In the genomic region with DNA sequence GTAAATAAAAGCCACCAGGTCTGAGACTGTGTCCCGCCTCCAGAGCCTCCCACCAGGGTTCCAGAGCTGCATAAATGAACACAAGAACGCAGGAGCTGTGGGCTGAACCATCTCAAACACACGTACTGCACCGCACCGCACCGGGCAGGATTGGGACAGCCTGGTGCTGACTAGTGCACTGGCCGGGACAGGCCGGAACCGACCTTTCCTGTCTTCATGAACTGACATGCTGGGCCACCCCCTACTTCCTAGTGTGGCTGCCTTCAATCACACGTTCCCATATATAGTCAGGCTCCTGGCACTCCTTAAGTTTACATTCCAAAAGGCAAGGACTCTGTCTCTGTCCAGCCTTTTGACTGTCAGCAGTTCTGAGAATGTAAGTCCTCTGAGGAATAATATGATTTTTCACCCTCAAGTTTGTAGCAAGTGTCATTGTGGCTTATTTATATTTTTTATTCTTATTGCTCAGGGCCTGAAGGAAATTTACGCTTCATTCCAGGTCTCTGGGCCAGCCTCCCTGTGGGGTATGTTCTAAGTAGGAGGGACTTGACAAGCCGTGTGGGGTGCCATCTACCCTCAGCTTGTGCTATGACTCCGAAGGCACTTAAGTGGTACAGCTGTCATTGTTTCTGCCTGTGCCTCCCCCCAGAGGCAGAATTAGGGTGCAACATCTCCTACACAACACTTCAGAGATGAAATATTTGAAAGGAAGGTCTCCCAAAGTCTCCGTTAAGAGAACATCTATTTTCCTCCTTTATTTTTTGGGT, we compare ENCODE assay signal across 8 mouse cellular contexts. TPM values are rescaled to one million over a fixed set of nuclear protein-coding genes. Genes with fewer than 3 reads are reported as not detected.
DNase-seq lines count a peak whose midpoint lies in the region; ATAC-seq lines count a peak whose summit lies in the region.

No protein-coding gene starts in this region.

- DNase-seq in right cerebral cortex, adult 18-20 months = peak; percentile 33
- no peak for DNase-seq in right cerebral cortex, postnatal 10 days (ENCODE audit: low spot score in 2 of 2)
- DNase-seq in heart, embryonic 10.5 days (ENCODE audit: low spot score) = no peak
- DNase-seq in MN1 (ENCODE audit: low spot score) = no peak
- no peak for DNase-seq in natural killer cell, adult 2 months (ENCODE audit: low spot score in 2 of 2)
- DNase-seq in cerebellum, adult 9-11 months = no peak

- H3K4me1 ChIP-seq in heart, embryonic 10.5 days = peaks cover 58% of the 10 kb centered on the region
- peaks cover 67% of the 10 kb centered on the region for H3K4me1 ChIP-seq in kidney, embryonic 15.5 days
- peaks cover 32% of the 10 kb centered on the region for H3K4me1 ChIP-seq in lung, embryonic 16.5 days (replicated peaks; ENCODE audit: control insufficient read depth, insufficient read depth, low read length)

- WGBS in heart, embryonic 10.5 days = 45% methylated on average over 14 of the region's 14 CpGs
- 47% methylated on average over 14 of the region's 14 CpGs for WGBS in kidney, embryonic 15.5 days
- 38% methylated on average over 14 of the region's 14 CpGs for WGBS in lung, embryonic 16.5 days

- H3K9ac ChIP-seq in kidney, embryonic 15.5 days = no peak overlapping the region
- no peak overlapping the region for H3K9ac ChIP-seq in lung, embryonic 16.5 days (ENCODE audit: low read length)

- peak; percentile 43 for ATAC-seq in kidney, embryonic 15.5 days (replicated peaks; ENCODE audit: low FRiP score)
- peak; percentile 84 for ATAC-seq in lung, embryonic 16.5 days (ENCODE audit: low read depth)

- no peaks in the 10 kb centered on the region for H3K27me3 ChIP-seq in heart, embryonic 10.5 days (ENCODE audit: insufficient read depth, poor library complexity, severe bottlenecking)
- no peaks in the 10 kb centered on the region for H3K27me3 ChIP-seq in kidney, embryonic 15.5 days
- no peaks in the 10 kb centered on the region for H3K27me3 ChIP-seq in lung, embryonic 16.5 days (ENCODE audit: control insufficient read depth, insufficient read depth, low read depth, low read length)

- 0 out of 2 replicates have a peak, but pooled peaks cover 5% of the 10 kb centered on the region for H3K36me3 ChIP-seq in heart, embryonic 10.5 days
- peaks cover 2% of the 10 kb centered on the region; the same call in 1 of the 2 replicates for H3K36me3 ChIP-seq in kidney, embryonic 15.5 days
- peaks cover 3% of the 10 kb centered on the region; the same call in 1 of the 2 replicates for H3K36me3 ChIP-seq in lung, embryonic 16.5 days (ENCODE audit: control insufficient read depth, insufficient read depth, low read length)

- H3K4me2 ChIP-seq in kidney, embryonic 15.5 days = peak overlapping the region; percentile 26; the same call in 1 of the 2 replicates
- peak overlapping the region; percentile 42 for H3K4me2 ChIP-seq in lung, embryonic 16.5 days (ENCODE audit: low read depth, low read length)

- H3K9me3 ChIP-seq in heart, embryonic 10.5 days = no peaks in the 10 kb centered on the region
- H3K9me3 ChIP-seq in kidney, embryonic 15.5 days (replicated peaks) = no peaks in the 10 kb centered on the region
- no peaks in the 10 kb centered on the region for H3K9me3 ChIP-seq in lung, embryonic 16.5 days (ENCODE audit: control insufficient read depth, low read length)

- peak overlapping the region; percentile 85 for H3K27ac ChIP-seq in heart, embryonic 10.5 days
- peak overlapping the region; percentile 95 for H3K27ac ChIP-seq in kidney, embryonic 15.5 days
- H3K27ac ChIP-seq in lung, embryonic 16.5 days (ENCODE audit: low read length) = peak overlapping the region; percentile 91

- H3K4me3 ChIP-seq in heart, embryonic 10.5 days = peak overlapping the region; percentile 2; the same call in 1 of the 2 replicates
- no peak overlapping the region for H3K4me3 ChIP-seq in kidney, embryonic 15.5 days (replicated peaks)
- peak overlapping the region; percentile 17 for H3K4me3 ChIP-seq in lung, embryonic 16.5 days (ENCODE audit: low read length)

RNA-seq across cellular contexts. Expression of a gene that starts 1.1 kb away (rescaled TPM):
- 12.2 and 15.9 TPM in 2 replicates for polyA plus RNA-seq in heart, embryonic 10.5 days (2016; fragmentation: Nextera tagmentation; extraction: Ambion mirVana)
- 29.6 and 31.6 TPM in 2 replicates for polyA plus RNA-seq in kidney, embryonic 15.5 days (2015; fragmentation: Nextera tagmentation; extraction: Ambion mirVana)
- 108 and 122 TPM in 2 replicates for polyA plus RNA-seq in lung, embryonic 16.5 days (2015; fragmentation: Nextera tagmentation; extraction: Ambion mirVana)

RNA-seq across cellular contexts. Expression of a gene that starts 33.5 kb away (rescaled TPM):
- 35.2 and 45.2 TPM in 2 replicates for polyA plus RNA-seq in heart, embryonic 10.5 days (2016; fragmentation: Nextera tagmentation; extraction: Ambion mirVana)
- polyA plus RNA-seq in kidney, embryonic 15.5 days (2015; fragmentation: Nextera tagmentation; extraction: Ambion mirVana) = 44.4 and 45.3 TPM in 2 replicates
- 42.4 and 49.6 TPM in 2 replicates for polyA plus RNA-seq in lung, embryonic 16.5 days (2015; fragmentation: Nextera tagmentation; extraction: Ambion mirVana)

RNA-seq across cellular contexts. Expression of a gene that starts 38.3 kb away (rescaled TPM):
- polyA plus RNA-seq in heart, embryonic 10.5 days (2016; fragmentation: Nextera tagmentation; extraction: Ambion mirVana) = 0.08 and 0.15 TPM in 2 replicates
- 0.16 and 0.24 TPM in 2 replicates for polyA plus RNA-seq in kidney, embryonic 15.5 days (2015; fragmentation: Nextera tagmentation; extraction: Ambion mirVana)
- polyA plus RNA-seq in lung, embryonic 16.5 days (2015; fragmentation: Nextera tagmentation; extraction: Ambion mirVana) = 0.19 TPM in 1 of 2 replicates, not detected in the other

RNA-seq across cellular contexts. Expression of a gene that starts 50.9 kb away (rescaled TPM):
- polyA plus RNA-seq in heart, embryonic 10.5 days (2016; fragmentation: Nextera tagmentation; extraction: Ambion mirVana) = 20.5 and 21.7 TPM in 2 replicates
- 20.7 and 24.6 TPM in 2 replicates for polyA plus RNA-seq in kidney, embryonic 15.5 days (2015; fragmentation: Nextera tagmentation; extraction: Ambion mirVana)
- 22.1 and 22.5 TPM in 2 replicates for polyA plus RNA-seq in lung, embryonic 16.5 days (2015; fragmentation: Nextera tagmentation; extraction: Ambion mirVana)
